Mouse (Mus musculus): Measurements from ENCODE around the gene Ppp1r1b.
"Not testable (repeated sequence)": the region's sequence is repeated elsewhere in the genome, so short reads cannot be mapped to it uniquely, and the experiment has no call there.

Ppp1r1b gene

DNA sequence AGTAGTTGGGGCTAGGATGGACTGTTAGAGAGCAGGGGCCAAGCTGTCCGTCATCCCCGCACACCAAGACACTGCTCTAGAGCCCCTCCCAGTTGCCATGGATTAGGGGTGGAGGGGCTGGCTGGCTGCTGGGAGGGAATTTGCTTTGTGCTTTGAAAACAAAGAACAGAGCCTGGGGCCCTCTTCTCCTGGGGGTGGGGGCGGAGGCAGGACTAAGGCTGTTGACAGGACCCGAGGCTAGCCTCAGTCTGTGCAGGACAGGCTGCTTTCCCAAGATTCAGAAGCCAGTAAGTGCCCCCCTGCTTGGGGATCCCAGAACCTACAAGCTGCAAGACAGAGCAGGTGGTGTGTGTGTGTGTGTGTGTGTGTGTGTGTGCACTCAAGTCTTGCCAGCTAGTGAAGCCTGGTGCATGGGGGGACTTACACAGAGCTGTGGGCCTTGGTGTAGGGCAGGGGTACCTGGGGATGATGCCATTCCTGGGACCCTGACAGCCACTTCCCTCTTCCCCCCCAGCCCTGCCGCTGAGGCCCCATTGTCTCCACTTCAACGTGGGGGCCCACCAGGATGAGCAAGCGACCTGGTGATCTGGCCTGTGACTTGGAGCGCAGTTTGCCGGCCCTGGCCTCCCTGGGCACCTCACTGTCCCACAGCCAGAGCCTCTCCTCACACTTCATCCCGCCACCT, 23.5 kb downstream of the Ppp1r1b start:
- no peak for DNase-seq (ENCODE audit: low spot score in 2 of 2)

DNA sequence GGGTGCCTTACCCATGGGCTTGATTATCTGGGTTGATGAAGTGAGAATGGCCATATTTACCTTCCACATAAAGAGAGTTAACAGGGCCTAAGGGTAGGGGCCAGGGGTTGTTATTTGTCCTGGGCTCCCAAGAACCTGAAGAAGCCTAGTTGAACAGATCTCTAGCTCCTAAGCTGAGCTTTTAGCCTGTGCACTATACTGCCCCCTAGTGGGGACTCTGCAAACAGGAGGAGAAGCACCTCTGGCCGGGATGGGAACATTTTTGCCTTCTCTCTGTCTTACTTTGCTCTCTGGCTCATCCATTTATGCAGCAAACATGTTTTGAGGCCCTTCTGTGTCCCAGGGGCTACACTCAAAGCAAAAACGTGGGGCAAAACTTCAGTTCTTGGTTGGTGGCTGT, 24.2 kb downstream of the Ppp1r1b start:
- DNase-seq (ENCODE audit: low spot score in 2 of 2), result peak in 1 of 2 experiments; percentile 61

GRCm38 (mm10) chr11:98373244-98373643, 25.0 kb downstream of the Ppp1r1b start:
- no peak for DNase-seq (ENCODE audit: low spot score in 2 of 2)

GRCm38 (mm10) chr11:98374266-98374665, 26.1 kb downstream of the Ppp1r1b start:
- no peak for DNase-seq (ENCODE audit: low spot score in 2 of 2)

- no peak for DNase-seq (ENCODE audit: low spot score in 2 of 2)
These were observed 28.6 kb downstream of the Ppp1r1b start for GRCm38 (mm10) chr11:98376756-98377155.

- no peak for DNase-seq (ENCODE audit: low spot score in 2 of 2)
These were observed 29.6 kb downstream of the Ppp1r1b start for GRCm38 (mm10) chr11:98377787-98378186.

GRCm38 (mm10) chr11:98379379-98379778, 31.2 kb downstream of the Ppp1r1b start:
- DNase-seq (ENCODE audit: low spot score in 2 of 2), result no peak

DNA sequence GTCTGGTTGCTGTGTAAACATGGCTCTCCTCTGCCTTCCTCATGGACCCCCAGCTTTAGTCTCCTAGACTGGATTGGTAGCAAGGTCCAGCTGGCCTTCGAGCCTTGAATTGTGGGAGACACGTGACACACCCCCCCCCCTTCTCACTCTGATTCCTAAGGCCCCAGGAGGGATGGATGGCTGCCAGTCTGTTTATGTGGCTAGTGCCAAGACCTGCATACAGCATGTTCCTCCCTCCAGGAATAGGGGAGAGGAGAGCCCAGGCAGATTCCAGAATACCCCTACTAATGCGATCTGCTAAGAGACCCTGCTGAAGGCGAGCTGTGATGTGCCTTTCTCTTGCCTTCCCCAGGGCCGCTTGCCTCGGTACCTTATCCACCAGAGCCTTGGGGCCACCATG, 31.9 kb downstream of the Ppp1r1b start:
- peak in 1 of 2 experiments; percentile 72 for DNase-seq (ENCODE audit: low spot score in 2 of 2)

DNA sequence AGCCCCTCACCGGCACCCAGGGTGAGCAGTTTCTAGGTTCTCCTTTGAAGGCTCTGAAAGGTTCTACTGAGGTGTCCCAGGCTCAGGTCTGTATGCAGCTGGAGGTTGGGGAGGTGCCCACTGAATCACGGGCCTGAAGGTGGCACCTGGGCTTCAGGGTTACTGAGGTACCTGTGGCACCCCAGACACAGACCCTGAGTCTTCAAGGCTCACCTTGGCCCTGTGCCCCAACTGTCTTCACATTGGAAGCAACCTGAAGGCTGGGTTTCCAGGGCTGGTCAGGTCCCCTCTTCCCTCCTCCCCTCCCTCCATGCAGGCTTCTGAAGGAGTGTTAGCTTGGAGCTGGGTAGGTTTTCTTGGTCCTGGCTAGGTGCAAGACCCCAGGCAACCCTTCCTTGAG, 33.4 kb downstream of the Ppp1r1b start:
- DNase-seq (ENCODE audit: low spot score in 2 of 2), result no peak

- DNase-seq (ENCODE audit: low spot score in 2 of 2), result not testable (repeated sequence)
These were observed 34.2 kb downstream of the Ppp1r1b start for GRCm38 (mm10) chr11:98382405-98382804.

DNA sequence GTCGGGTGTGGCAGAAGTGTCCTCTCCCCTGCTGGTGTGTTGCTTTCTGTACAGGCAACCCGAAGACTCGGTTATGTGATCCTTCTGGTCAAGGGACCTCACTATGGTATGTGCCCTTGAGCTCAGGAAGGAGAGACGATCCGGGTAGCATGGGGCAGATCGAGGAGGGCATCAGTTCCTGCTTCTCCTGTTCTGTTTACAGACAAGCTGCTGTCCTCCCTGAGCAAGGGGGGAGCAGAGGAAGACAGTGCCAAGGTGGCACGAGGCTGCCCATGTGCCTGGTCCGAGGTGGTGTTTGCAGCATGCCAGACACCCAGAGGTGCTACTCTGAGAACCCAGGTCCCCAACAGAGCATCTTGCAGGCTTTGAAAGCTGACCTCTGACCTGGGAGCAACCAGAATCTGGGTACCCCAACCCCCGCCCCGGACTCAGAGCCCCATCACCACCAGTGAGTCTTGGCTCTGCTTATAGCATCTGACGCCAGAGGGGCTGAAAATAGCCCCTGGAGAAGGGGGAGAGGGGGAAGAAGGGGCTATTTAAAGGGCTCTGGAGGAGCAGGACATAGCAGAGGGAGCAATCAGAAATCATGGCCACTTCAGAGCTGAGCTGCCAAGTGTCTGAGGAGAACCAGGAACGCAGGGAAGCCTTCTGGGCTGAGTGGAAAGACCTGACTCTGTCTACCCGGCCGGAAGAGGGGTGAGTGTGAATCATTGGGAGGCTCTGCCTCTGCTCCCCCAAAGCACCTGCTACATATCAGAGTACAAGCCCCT, 35.2 kb downstream of the Ppp1r1b start, which contains the start of gene Tcap:
Tcap (plus strand) TSS at position 551 of the 770 bp plus-strand sequence.
- no peak for DNase-seq (ENCODE audit: low spot score in 2 of 2)

- DNase-seq (ENCODE audit: low spot score in 2 of 2), result no peak
These were observed 36.0 kb downstream of the Ppp1r1b start for GRCm38 (mm10) chr11:98384216-98384615.

DNA sequence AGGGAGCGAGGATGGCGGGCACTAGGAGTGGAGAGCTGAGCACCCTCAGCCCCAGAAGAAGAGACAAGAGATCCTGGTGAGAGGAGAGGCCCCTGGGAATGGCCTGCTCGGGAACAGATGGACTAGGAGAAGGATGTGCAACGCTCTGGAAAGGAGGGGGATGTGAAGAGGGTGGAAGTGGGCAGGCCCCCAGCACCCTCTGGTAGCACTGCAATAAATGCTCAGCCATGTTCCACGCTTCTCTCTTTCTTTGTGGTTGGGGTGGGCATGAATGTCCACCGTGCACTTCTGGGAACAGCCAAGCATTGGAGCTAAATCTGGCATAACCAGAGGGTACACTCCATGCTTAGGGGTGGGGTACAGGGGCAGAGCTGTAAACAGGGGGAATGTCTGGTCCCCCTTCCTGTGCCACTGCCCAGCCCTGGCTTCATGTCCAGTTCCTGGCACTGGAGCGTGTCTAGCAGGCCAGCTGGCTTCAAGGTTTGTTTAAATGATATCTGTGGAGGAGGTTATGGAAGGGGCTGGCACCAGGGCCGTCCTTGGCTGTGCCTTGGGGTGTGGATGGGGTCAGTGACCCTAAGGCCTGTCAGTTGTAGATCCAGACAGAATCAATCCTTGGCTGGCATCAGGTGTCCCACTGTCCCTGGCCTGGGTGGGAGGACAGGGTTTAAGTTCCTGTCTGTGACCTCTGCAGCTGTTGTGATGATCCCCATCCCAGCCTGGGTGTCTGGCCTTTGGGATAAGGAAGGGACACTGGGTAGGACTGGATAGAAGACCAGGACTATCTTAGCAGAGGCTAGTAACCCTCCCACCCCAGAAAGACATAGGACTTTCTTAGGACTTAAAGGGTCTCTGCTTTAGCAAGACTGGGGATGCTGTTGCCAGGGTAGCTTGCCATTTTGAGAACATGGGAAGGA, 36.8 kb downstream of the Ppp1r1b start:
- DNase-seq (ENCODE audit: low spot score in 2 of 2), result no peak

- no peak for DNase-seq (ENCODE audit: low spot score in 2 of 2)
These were observed 37.7 kb downstream of the Ppp1r1b start, which contains the start of gene Pnmt for GRCm38 (mm10) chr11:98385638-98386585. Pnmt (plus strand) TSS chr11:98386450.

- no peak for DNase-seq (ENCODE audit: low spot score in 2 of 2)
These were observed 38.4 kb downstream of the Ppp1r1b start for GRCm38 (mm10) chr11:98386596-98386995.

DNA sequence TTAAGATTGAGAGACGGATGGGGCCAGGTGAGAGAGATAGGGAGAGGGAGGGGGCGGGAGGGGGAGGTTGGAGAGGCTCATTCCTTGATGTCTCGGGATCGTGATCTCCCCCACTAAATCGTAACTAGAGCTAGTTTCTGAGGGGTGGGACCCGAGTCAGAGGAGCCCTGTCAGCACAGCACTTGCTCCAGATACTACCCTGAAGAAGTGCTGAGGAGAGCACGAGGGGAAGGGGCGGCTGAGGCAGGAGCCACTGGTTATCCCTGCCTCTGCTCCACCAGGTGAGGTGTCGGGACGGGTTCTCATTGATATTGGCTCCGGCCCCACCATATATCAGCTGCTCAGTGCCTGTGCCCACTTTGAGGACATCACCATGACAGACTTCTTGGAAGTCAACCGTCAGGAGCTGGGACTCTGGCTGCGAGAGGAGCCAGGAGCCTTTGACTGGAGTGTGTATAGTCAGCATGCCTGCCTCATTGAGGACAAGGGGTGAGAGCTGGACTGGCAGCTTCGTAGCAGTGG, 38.9 kb downstream of the Ppp1r1b start:
- DNase-seq (ENCODE audit: low spot score in 2 of 2), result no peak

DNA sequence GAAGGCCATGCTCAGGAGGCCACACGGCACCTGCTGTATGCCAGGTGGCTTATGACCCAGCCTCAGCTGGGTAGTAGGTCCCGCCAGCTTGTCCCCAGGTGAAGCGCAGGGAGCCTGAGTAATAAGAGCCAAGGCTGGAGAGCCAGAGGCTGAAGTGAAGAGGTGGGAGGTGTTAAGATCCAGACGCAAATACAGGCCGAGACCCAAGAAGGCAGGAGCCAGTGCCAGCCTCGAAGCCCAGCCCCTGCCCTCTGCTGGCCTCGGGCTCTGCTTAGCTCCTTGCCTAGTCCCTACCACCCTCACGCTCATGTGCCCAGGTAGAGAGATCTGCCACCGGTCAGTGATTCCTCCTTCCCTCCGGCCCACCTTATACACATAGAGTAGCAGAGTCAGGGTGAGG, 40.1 kb downstream of the Ppp1r1b start:
- no peak for DNase-seq (ENCODE audit: low spot score in 2 of 2)

DNA sequence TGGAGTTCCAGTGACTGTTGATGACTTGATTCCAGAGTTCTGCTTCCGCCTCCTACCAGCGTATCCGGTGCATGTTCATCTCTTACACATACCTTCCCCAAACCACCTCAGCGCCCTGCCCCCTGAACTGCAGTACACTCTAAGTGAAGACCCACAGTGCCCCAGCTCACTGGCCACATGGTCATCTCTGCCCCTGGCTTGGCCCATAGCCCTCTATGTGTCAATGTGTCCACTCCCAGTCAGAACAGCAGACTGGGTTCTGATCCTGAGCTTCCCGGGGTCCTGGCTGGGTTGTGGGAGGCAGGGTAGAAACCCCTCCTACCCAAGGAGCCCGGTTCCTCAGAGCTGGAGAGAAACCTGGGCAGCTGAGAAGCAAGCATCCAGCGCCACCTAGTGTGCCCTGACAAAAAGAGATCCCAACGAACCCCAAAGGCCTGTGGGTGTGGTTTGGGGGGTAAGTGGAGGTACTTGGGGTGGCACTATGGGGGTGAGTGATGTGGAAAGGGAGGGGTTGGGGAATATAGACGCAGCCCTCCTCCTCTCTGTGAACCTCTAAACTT, 41.1 kb downstream of the Ppp1r1b start:
- no peak for DNase-seq (ENCODE audit: low spot score in 2 of 2)

GRCm38 (mm10) chr11:98390141-98390540, 41.9 kb downstream of the Ppp1r1b start:
- DNase-seq (ENCODE audit: low spot score in 2 of 2), result no peak

- no peak for DNase-seq (ENCODE audit: low spot score in 2 of 2)
These were observed 43.8 kb downstream of the Ppp1r1b start for GRCm38 (mm10) chr11:98392034-98392433.

All from cerebellum, postnatal 4 days (tissue).